8 mouse cellular contexts compared by ENCODE assay signal in the genomic region with DNA sequence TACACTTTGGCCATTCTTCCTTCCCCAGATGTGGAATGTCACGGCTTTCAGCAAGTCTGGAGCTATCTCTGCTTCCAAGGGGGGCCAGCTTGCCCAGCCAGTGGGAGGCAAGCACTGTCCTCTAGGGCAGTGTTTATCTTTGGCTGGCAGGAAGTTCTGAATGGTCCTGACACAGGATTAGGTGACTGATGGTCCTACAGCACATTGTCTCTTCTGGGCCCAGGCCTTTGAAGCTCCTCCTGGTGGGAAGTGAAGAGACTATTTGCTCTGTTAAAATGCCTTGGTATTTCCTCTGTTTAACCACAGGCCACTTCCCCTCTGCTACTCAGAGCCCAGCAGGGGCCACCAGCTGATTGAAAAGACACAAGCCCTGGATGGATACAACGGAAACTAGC. TPM values are rescaled to one million over a fixed set of nuclear protein-coding genes. Genes with fewer than 3 reads are reported as not detected.
A peak's percentile ranks its signal among the peaks of the same experiment; 100 is the strongest.
DNase-seq lines count a peak whose midpoint lies in the region; ATAC-seq and TF ChIP-seq lines count a peak whose summit lies in the region.

No protein-coding gene starts in this region.

- no peaks in the 10 kb centered on the region for H3K27me3 ChIP-seq in heart, adult 2 months (ENCODE audit: control insufficient read depth, insufficient read depth, low read length)
- peaks cover 3% of the 10 kb centered on the region; the same call in 1 of the 2 replicates for H3K27me3 ChIP-seq in kidney, embryonic 15.5 days
- peaks cover 59% of the 10 kb centered on the region for H3K27me3 ChIP-seq in megakaryocyte, embryonic 14.5 days (replicated peaks)

- peak; percentile 42 for DNase-seq in thymus, postnatal 0 days (ENCODE audit: low spot score)
- no peak for DNase-seq in thymus, postnatal 4 days
- peak; percentile 46 to 53 for DNase-seq in heart, adult 2 months
- no peak for DNase-seq in cerebellum, adult 18-20 months
- DNase-seq in left cerebral cortex, adult 18-20 months (ENCODE audit: low spot score in 2 of 2) = no peak
- DNase-seq in right cerebral cortex, postnatal 14 days = no peak

- H3K9me3 ChIP-seq in kidney, embryonic 15.5 days (replicated peaks) = no peaks in the 10 kb centered on the region
- no peaks in the 10 kb centered on the region for H3K9me3 ChIP-seq in megakaryocyte, embryonic 14.5 days

- H3K79me2 ChIP-seq in heart, adult 2 months (replicated peaks; ENCODE audit: control insufficient read depth, insufficient read depth, low read length) = no peaks in the 10 kb centered on the region

- intact Hi-C loops in heart, adult 2 months (cut with DNase I) = loop anchor here (2.0 kb wide), 1 partner anchor 24 kb away; no protein-coding TSS in a partner anchor

- H3K4me2 ChIP-seq in kidney, embryonic 15.5 days = peak overlapping the region; percentile 44

- 20% methylated on average over 2 of the region's 2 CpGs for WGBS in heart, adult 2 months
- 12% methylated on average over 2 of the region's 2 CpGs for WGBS in kidney, embryonic 15.5 days

- peak; percentile 71 for ATAC-seq in kidney, embryonic 15.5 days (replicated peaks; ENCODE audit: low FRiP score)

- TF ChIP-seq EP300 in heart, adult 2 months (IDR thresholded peaks at IDR 0.05; ENCODE audit: insufficient read depth, low read depth, low read length) = no peak

- peak; percentile 56 for TF ChIP-seq CTCF in heart, adult 2 months (IDR thresholded peaks at IDR 0.05)

- H3K27ac ChIP-seq in heart, adult 2 months = peak overlapping the region; percentile 24; the same call in 1 of the 2 replicates
- peak overlapping the region; percentile 80 for H3K27ac ChIP-seq in kidney, embryonic 15.5 days

- no peak overlapping the region for H3K9ac ChIP-seq in heart, adult 2 months (ENCODE audit: low read depth, low read length)
- no peak overlapping the region; the same call in 1 of the 2 replicates for H3K9ac ChIP-seq in kidney, embryonic 15.5 days

- H3K4me3 ChIP-seq in heart, adult 2 months = no peak overlapping the region
- H3K4me3 ChIP-seq in kidney, embryonic 15.5 days (replicated peaks) = 0 out of 2 replicates have a peak overlapping the region, but pooled peaks have one; percentile 13
- peak overlapping the region; percentile 69 for H3K4me3 ChIP-seq in megakaryocyte, embryonic 14.5 days (replicated peaks)

- no peaks in the 10 kb centered on the region; the same call in 1 of the 2 replicates for H3K36me3 ChIP-seq in heart, adult 2 months (ENCODE audit: control insufficient read depth, insufficient read depth, low read length)
- H3K36me3 ChIP-seq in kidney, embryonic 15.5 days = no peaks in the 10 kb centered on the region
- H3K36me3 ChIP-seq in megakaryocyte, embryonic 14.5 days (replicated peaks; ENCODE audit: low read length) = no peaks in the 10 kb centered on the region

- TF ChIP-seq POLR2A in heart, adult 2 months (IDR thresholded peaks at IDR 0.05; ENCODE audit: insufficient read depth, low read depth, low read length) = no peak

- H3K4me1 ChIP-seq in heart, adult 2 months (ENCODE audit: control insufficient read depth, insufficient read depth, low read length) = peaks cover 14% of the 10 kb centered on the region
- H3K4me1 ChIP-seq in kidney, embryonic 15.5 days = peaks cover 91% of the 10 kb centered on the region
- H3K4me1 ChIP-seq in megakaryocyte, embryonic 14.5 days = peaks cover 36% of the 10 kb centered on the region

RNA-seq across cellular contexts. Expression of a gene that starts 6.2 kb away (rescaled TPM):
- 0.19 and 0.20 TPM in 2 replicates for polyA plus RNA-seq in thymus, postnatal 0 days (2015; fragmentation: Nextera tagmentation; extraction: Ambion mirVana)
- 1 to 10 TPM; 3.2 to 4.5 TPM for total RNA-seq in heart, adult 2 months (2021)
- 2.1 and 3.8 TPM in 2 replicates for polyA plus RNA-seq in heart, adult 2 months (2012; rRNA removed)
- 5.9 and 6.2 TPM in 2 replicates for polyA plus RNA-seq in kidney, embryonic 15.5 days (2015; fragmentation: Nextera tagmentation; extraction: Ambion mirVana)
- polyA plus RNA-seq in megakaryocyte, embryonic 14.5 days (2012; ENCODE audit: insufficient read depth, low replicate concordance) = not detected in 2 replicates
- 1 to 10 TPM; 2.1 to 2.6 TPM for total RNA-seq in left cerebral cortex, adult 18-20 months (2021)

RNA-seq across cellular contexts. Expression of a gene that starts 50.7 kb away (rescaled TPM):
- polyA plus RNA-seq in thymus, postnatal 0 days (2015; fragmentation: Nextera tagmentation; extraction: Ambion mirVana) = 1.4 and 2.1 TPM in 2 replicates
- total RNA-seq in heart, adult 2 months (2021) = not detected
- polyA plus RNA-seq in heart, adult 2 months (2012; rRNA removed) = not detected in 2 replicates
- polyA plus RNA-seq in kidney, embryonic 15.5 days (2015; fragmentation: Nextera tagmentation; extraction: Ambion mirVana) = 1.1 and 1.4 TPM in 2 replicates
- polyA plus RNA-seq in megakaryocyte, embryonic 14.5 days (2012; ENCODE audit: insufficient read depth, low replicate concordance) = 0.16 TPM in 1 of 2 replicates, not detected in the other
- not detected for total RNA-seq in left cerebral cortex, adult 18-20 months (2021)

Comparison
In these comparisons a context has a peak if more than half of its experiments do, and no peak if none do; other contexts are left out.
1. DNase-seq: peak in thymus, postnatal 0 days (single experiment) and heart, adult 2 months (2 of 2); none in thymus, postnatal 4 days (single experiment), cerebellum, adult 18-20 months (0 of 2), left cerebral cortex, adult 18-20 months (0 of 2) and right cerebral cortex, postnatal 14 days (single experiment).